In the genomic region with DNA sequence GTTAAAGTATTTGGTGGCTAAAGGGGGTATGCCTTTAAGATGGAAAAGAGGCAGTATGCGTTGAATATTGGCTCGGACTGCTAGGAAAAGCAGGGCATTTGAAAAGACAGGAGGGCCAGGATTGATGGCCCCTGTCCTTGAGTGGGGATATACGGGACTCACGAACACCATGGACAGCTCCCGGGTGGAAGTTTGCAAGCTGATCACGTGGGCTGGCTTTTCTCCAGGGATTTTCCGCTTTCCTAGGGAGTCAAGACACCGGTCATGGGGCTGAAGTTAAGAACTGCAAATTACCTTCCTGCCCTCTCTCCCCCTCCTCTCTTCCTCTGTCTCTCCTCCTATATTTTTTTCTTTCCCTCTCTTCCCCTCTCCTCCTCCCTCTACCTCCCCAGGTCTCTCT, we compare ENCODE assay signal across 9 mouse cellular contexts. TPM values are rescaled to one million over a fixed set of nuclear protein-coding genes. Genes with fewer than 3 reads are reported as not detected.
A peak's percentile ranks its signal among the peaks of the same experiment; 100 is the strongest.
DNase-seq lines count a peak whose midpoint lies in the region; ATAC-seq and TF ChIP-seq lines count a peak whose summit lies in the region.
"Had no signal": no experiment of that assay in that cellular context is flagged by ENCODE, and none has a peak within 500 bp of the region (broad histone marks: within the 10 kb centered on the region; RNA-seq: fewer than 3 reads in every experiment).

No protein-coding gene starts in this region.

- DNase-seq in forebrain, embryonic 11.5 days (ENCODE audit: low spot score) = peak; percentile 58
- DNase-seq in CH12.LX (ENCODE audit: extremely low read depth) = no peak
- DNase-seq in cerebellum, postnatal 10 days = peak; percentile 81 to 82
- peak; percentile 69 to 80 for DNase-seq in heart, postnatal 14 days
- peak; percentile 69 to 78 for DNase-seq in lung, postnatal 4 days
- DNase-seq in left cerebral cortex, adult 2 months (ENCODE audit: extremely low spot score in 1 of 2, low spot score in 2 of 2) = no peak
- no peak for DNase-seq in layer of hippocampus, adult 11-12 months (ENCODE audit: low spot score)

- H3K27ac ChIP-seq in forebrain, embryonic 11.5 days (ENCODE audit: low read depth, low read length) = no peak overlapping the region
- no peak overlapping the region for H3K27ac ChIP-seq in forebrain, embryonic 12.5 days
- no peak overlapping the region for H3K27ac ChIP-seq in CH12.LX (ENCODE audit: insufficient read depth, low read depth)
- H3K27ac ChIP-seq in left cerebral cortex, adult 2 months = no peak overlapping the region
- H3K27ac ChIP-seq: midbrain, embryonic 12.5 days had no signal

- TF ChIP-seq CTCF in CH12.LX (conservative IDR thresholded peaks at IDR 0.05 in 1 of 2, IDR thresholded peaks at IDR 0.05 in 1 of 2; ENCODE audit: low read depth in 2 of 2, low read length in 2 of 2) = no peak
- TF ChIP-seq CTCF in left cerebral cortex, adult 2 months (IDR thresholded peaks at IDR 0.05) = no peak

- no peaks in the 10 kb centered on the region for H3K36me3 ChIP-seq in forebrain, embryonic 11.5 days (ENCODE audit: control insufficient read depth, insufficient read depth, low read length)
- H3K36me3 ChIP-seq in forebrain, embryonic 12.5 days (replicated peaks) = no peaks in the 10 kb centered on the region
- H3K36me3 ChIP-seq in CH12.LX (replicated peaks in 1 of 2; ENCODE audit: control insufficient read depth in 1 of 2, insufficient read depth in 1 of 2, low read length in 1 of 2) = no peaks in the 10 kb centered on the region
- H3K36me3 ChIP-seq: midbrain, embryonic 12.5 days had no signal

- 16% methylated on average over 8 of the region's 8 CpGs for WGBS in forebrain, embryonic 11.5 days
- 16% methylated on average over 8 of the region's 8 CpGs for whole genome bisulfite sequencing in forebrain, embryonic 12.5 days

- in situ Hi-C loops in CH12.LX (cut with MboI; ENCODE audit: low pct_ligation_motif_present, low pct_unique_long_range_greater_than_20kb, low sequenced_read_pairs) = loop anchor here (5.0 kb wide), 1 partner anchor 41 kb away; no protein-coding TSS in a partner anchor

- no peak for TF ChIP-seq POLR2A in CH12.LX (IDR thresholded peaks at IDR 0.05; ENCODE audit: low read depth, low read length)

- H3K79me2 ChIP-seq in CH12.LX (replicated peaks; ENCODE audit: control insufficient read depth, extremely low read depth, insufficient read depth, poor library complexity, severe bottlenecking) = no peaks in the 10 kb centered on the region

- H3K9me3 ChIP-seq in forebrain, embryonic 11.5 days (ENCODE audit: control insufficient read depth, low read length) = no peaks in the 10 kb centered on the region
- H3K9me3 ChIP-seq in forebrain, embryonic 12.5 days = no peaks in the 10 kb centered on the region
- H3K9me3 ChIP-seq in CH12.LX (replicated peaks; ENCODE audit: low read length) = peaks cover 4% of the 10 kb centered on the region

- no peaks in the 10 kb centered on the region for H3K4me1 ChIP-seq in forebrain, embryonic 11.5 days (replicated peaks; ENCODE audit: control insufficient read depth, insufficient read depth, low read length)
- H3K4me1 ChIP-seq in forebrain, embryonic 12.5 days = no peaks in the 10 kb centered on the region
- H3K4me1 ChIP-seq in CH12.LX (ENCODE audit: control insufficient read depth in 1 of 2, insufficient read depth in 2 of 2) = no peaks in the 10 kb centered on the region
- H3K4me1 ChIP-seq: midbrain, embryonic 12.5 days had no signal

- dilution Hi-C loops in CH12.LX (cut with MboI; ENCODE audit: extremely low pct_ligation_motif_present, extremely low pct_unique_long_range_greater_than_20kb, low sequenced_read_pairs) = no loop called here

- no peak overlapping the region for H3K4me2 ChIP-seq in forebrain, embryonic 11.5 days (ENCODE audit: low read depth, low read length, severe bottlenecking)
- H3K4me2 ChIP-seq in forebrain, embryonic 12.5 days = no peak overlapping the region
- no peak overlapping the region for H3K4me2 ChIP-seq in CH12.LX (ENCODE audit: insufficient read depth, low read depth, poor library complexity, severe bottlenecking)
- H3K4me2 ChIP-seq: midbrain, embryonic 12.5 days had no signal

- no peak for TF ChIP-seq EP300 in CH12.LX (IDR thresholded peaks at IDR 0.05; ENCODE audit: low read length)

- ATAC-seq in forebrain, embryonic 11.5 days (replicated peaks; ENCODE audit: low FRiP score) = no peak
- no peak for ATAC-seq in forebrain, embryonic 12.5 days (ENCODE audit: low FRiP score)

- no peaks in the 10 kb centered on the region for H3K27me3 ChIP-seq in forebrain, embryonic 11.5 days (ENCODE audit: control insufficient read depth, insufficient read depth, low read length)
- H3K27me3 ChIP-seq in forebrain, embryonic 12.5 days = no peaks in the 10 kb centered on the region
- H3K27me3 ChIP-seq in CH12.LX (replicated peaks) = peaks cover 36% of the 10 kb centered on the region
- H3K27me3 ChIP-seq: midbrain, embryonic 12.5 days had no signal

- intact Hi-C loops in heart, postnatal 14 days (cut with DNase I) = no loop called here
- intact Hi-C loops in left cerebral cortex, adult 2 months (cut with DNase I) = no loop called here

- no peak overlapping the region for H3K4me3 ChIP-seq in forebrain, embryonic 11.5 days (ENCODE audit: low read depth, low read length)
- H3K4me3 ChIP-seq in forebrain, embryonic 12.5 days (replicated peaks) = no peak overlapping the region
- no peak overlapping the region for H3K4me3 ChIP-seq in CH12.LX (replicated peaks in 1 of 3; ENCODE audit: low read depth in 2 of 3, low read length in 2 of 3, poor library complexity in 1 of 3)
- H3K4me3 ChIP-seq in left cerebral cortex, adult 2 months = no peak overlapping the region
- H3K4me3 ChIP-seq: midbrain, embryonic 12.5 days had no signal

- H3K9ac ChIP-seq in forebrain, embryonic 11.5 days (ENCODE audit: low read length) = no peak overlapping the region
- H3K9ac ChIP-seq in forebrain, embryonic 12.5 days = no peak overlapping the region
- no peak overlapping the region for H3K9ac ChIP-seq in CH12.LX (ENCODE audit: insufficient read depth, low read depth)
- H3K9ac ChIP-seq: midbrain, embryonic 12.5 days had no signal

- TF ChIP-seq RAD21 in CH12.LX (IDR thresholded peaks at IDR 0.05; ENCODE audit: low read depth, low read length) = no peak

TF ChIP-seq in CH12.LX, 34 proteins besides CTCF, POLR2A, EP300 and RAD21:
- TF ChIP-seq USF1 (IDR thresholded peaks at IDR 0.05; ENCODE audit: low read depth, low read length) = peak; percentile 24; the same call in 1 of the 2 replicates
- TF ChIP-seq TCF12 (IDR thresholded peaks at IDR 0.05; ENCODE audit: low read depth, low read length) = no peak
TF ChIP-seq in CH12.LX: peak in this region for 1.

RNA-seq across cellular contexts. Expression of a gene that starts 14.2 kb away (rescaled TPM):
- polyA plus RNA-seq in forebrain, embryonic 11.5 days (2014; fragmentation: Nextera tagmentation; extraction: Ambion mirVana) = 1.6 and 2.1 TPM in 2 replicates
- 3.6 and 6.0 TPM in 2 replicates for polyA plus RNA-seq in forebrain, embryonic 12.5 days (2016; fragmentation: Nextera tagmentation; extraction: Ambion mirVana)
- total RNA-seq in CH12.LX (2012; rRNA removed) (not detected in 2 replicates), CH12.LX (2014; rRNA removed) (not detected in 2 replicates)
- polyA plus RNA-seq in CH12.LX (2012; ENCODE audit: insufficient read length, low read depth) = not detected in 2 replicates
- not detected for total RNA-seq in heart, postnatal 14 days (2021)
- 100 to 1,000 TPM; 103 to 119 TPM for total RNA-seq in left cerebral cortex, adult 2 months (2021)

Comparison
In these comparisons a context has a peak if more than half of its experiments do, and no peak if none do; other contexts are left out.
1. DNase-seq: peak in forebrain, embryonic 11.5 days (single experiment), cerebellum, postnatal 10 days (2 of 2), heart, postnatal 14 days (2 of 2) and lung, postnatal 4 days (2 of 2); none in CH12.LX (single experiment), left cerebral cortex, adult 2 months (0 of 2) and layer of hippocampus, adult 11-12 months (single experiment).
2. RNA of a gene that starts 14.2 kb away (total RNA-seq): 103 to 119 TPM in left cerebral cortex, adult 2 months; not detected in CH12.LX and not detected in heart, postnatal 14 days; every median in the first group is over 100 times any median in the second.